Mouse (Mus musculus): Measurements from ENCODE around the gene Ly6g6f.

DNA sequence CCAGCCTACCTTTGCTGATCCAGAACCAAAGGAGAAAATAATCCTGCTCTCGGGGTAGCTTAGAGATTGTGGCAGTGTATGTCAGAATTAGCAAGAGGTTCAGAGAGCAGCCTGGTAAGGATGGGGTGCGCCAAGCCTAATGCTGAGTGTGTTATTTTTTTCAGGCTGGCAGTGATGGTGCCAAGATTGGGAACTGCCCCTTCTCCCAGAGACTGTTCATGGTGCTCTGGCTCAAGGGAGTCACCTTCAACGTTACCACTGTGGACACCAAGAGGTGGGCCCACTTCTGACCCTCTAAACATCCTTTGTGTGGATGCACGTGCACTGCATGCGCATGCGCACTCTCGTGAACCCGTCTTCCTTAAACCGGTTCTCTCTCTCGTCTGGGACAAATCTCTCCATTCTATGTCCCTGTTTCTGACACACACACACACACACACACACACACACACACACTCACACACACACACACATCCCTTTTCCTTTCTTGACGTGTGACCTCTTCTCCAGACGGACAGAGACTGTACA, 33.1 kb downstream of the Ly6g6f start:
- no peak for TF ChIP-seq CTCF (IDR thresholded peaks at IDR 0.05; ENCODE audit: insufficient read depth, low read length)
- TF ChIP-seq POLR2A (IDR thresholded peaks at IDR 0.05; ENCODE audit: borderline replicate concordance, extremely low read depth, low read depth, low read length): no peak

Data from lung, adult 2 months (tissue).